Mouse (Mus musculus): Measurements from ENCODE around the gene Bcas3. TPM values are rescaled to one million over a fixed set of nuclear protein-coding genes. Genes with fewer than 3 reads are reported as not detected.

Gene Bcas3
- polyA plus RNA-seq, 1 experiment from 2014 or later = 18.2 TPM

GRCm38 (mm10) chr11:85447375-85447774, 94.4 kb downstream of the Bcas3 start:
- Histone ChIP-seq H3K4me2 (no peak overlapping the region), H3K9me3 (replicated peaks) (no peaks in the 10 kb centered on the region), H3K27ac (no peak overlapping the region), H3K4me3 (no peak overlapping the region), H3K9ac (no peak overlapping the region), H3K4me1 (no peaks in the 10 kb centered on the region), H3K27me3 (replicated peaks) (no peaks in the 10 kb centered on the region), H3K36me3 (no peaks in the 10 kb centered on the region)
- ATAC-seq = no peak
- 74% methylated on average over 5 of the region's 5 CpGs for WGBS (ENCODE audit: insufficient replicate concordance)

DNA sequence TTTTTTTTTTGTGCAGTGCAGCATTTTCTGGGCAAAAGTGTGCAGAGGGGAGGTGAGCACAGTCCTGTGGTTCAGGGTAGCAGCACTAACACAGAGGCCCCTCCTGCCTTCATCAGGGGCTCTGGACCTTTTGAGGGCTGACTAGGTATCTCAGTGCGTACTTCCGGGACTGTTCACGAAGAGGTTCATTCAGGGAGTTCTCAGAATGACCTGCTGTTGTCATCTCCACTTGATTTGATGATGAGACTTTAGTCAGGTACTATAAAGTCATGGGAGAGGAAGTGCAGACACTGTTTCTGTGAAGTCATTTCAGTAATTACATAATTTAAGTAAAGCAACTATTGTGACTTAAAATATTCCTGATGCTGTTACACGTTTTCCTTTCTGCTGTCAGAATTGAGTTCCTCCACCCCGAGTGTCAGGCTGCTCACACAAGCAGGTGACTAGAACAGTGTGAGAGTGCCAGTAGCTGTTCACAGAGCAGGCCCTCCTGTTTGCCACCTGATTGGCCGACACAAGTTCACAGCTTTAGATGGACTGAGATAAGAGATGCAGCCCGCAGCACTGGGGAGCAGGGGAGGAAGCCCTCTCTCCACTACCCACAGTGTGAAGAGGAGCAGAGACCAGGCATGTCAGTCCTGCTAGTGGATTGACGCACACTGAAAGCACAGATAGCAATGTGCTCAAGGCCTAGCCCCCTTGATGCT, 100.8 kb downstream of the Bcas3 start:
- 58% methylated on average over 8 of the region's 8 CpGs for WGBS (ENCODE audit: insufficient replicate concordance)
- Histone ChIP-seq H3K9me3 (replicated peaks) (no peaks in the 10 kb centered on the region), H3K9ac (no peak overlapping the region), H3K36me3 (no peaks in the 10 kb centered on the region), H3K27me3 (replicated peaks) (no peaks in the 10 kb centered on the region), H3K4me2 (no peak overlapping the region), H3K4me3 (no peak overlapping the region), H3K4me1 (no peaks in the 10 kb centered on the region), H3K27ac (no peak overlapping the region)
- ATAC-seq = no peak

- no peak for ATAC-seq
- Histone ChIP-seq H3K4me3 (no peak overlapping the region), H3K27me3 (replicated peaks) (no peaks in the 10 kb centered on the region), H3K9me3 (replicated peaks) (no peaks in the 10 kb centered on the region), H3K36me3 (no peaks in the 10 kb centered on the region), H3K27ac (no peak overlapping the region), H3K4me1 (no peaks in the 10 kb centered on the region), H3K9ac (no peak overlapping the region), H3K4me2 (no peak overlapping the region)
- WGBS (ENCODE audit: insufficient replicate concordance) = 80% methylated on average over 5 of the region's 5 CpGs
Measured at GRCm38 (mm10) chr11:85454305-85454682, 101.3 kb downstream of the Bcas3 start.

- no peaks in the 10 kb centered on the region for H3K27me3 ChIP-seq (replicated peaks)
- no peak for ATAC-seq
- no peaks in the 10 kb centered on the region for H3K36me3 ChIP-seq
- H3K9me3 ChIP-seq (replicated peaks) = no peaks in the 10 kb centered on the region
- no peaks in the 10 kb centered on the region for H3K4me1 ChIP-seq
- no peak overlapping the region for H3K4me3 ChIP-seq
- H3K27ac ChIP-seq = no peak overlapping the region
- no peak overlapping the region for H3K9ac ChIP-seq
- H3K4me2 ChIP-seq = no peak overlapping the region
- WGBS (ENCODE audit: insufficient replicate concordance) = 86% methylated on average over 7 of the region's 7 CpGs
Measured at GRCm38 (mm10) chr11:85461536-85461935, 108.6 kb downstream of the Bcas3 start.

- no peak for ATAC-seq
- no peak overlapping the region for H3K4me3 ChIP-seq
- no peak overlapping the region for H3K4me2 ChIP-seq
- H3K27ac ChIP-seq = no peak overlapping the region
- no peaks in the 10 kb centered on the region for H3K27me3 ChIP-seq (replicated peaks)
- WGBS (ENCODE audit: insufficient replicate concordance) = 74% methylated on average over 1 of the region's 1 CpGs
- H3K9me3 ChIP-seq (replicated peaks) = no peaks in the 10 kb centered on the region
- no peaks in the 10 kb centered on the region for H3K4me1 ChIP-seq
- H3K36me3 ChIP-seq = no peaks in the 10 kb centered on the region
- H3K9ac ChIP-seq = no peak overlapping the region
Measured at GRCm38 (mm10) chr11:85469526-85469925, 116.6 kb downstream of the Bcas3 start.

GRCm38 (mm10) chr11:85470508-85470907, 117.5 kb downstream of the Bcas3 start:
- Histone ChIP-seq H3K4me3 (no peak overlapping the region), H3K36me3 (no peaks in the 10 kb centered on the region), H3K27me3 (replicated peaks) (no peaks in the 10 kb centered on the region), H3K9ac (no peak overlapping the region), H3K9me3 (replicated peaks) (no peaks in the 10 kb centered on the region), H3K27ac (no peak overlapping the region), H3K4me2 (no peak overlapping the region), H3K4me1 (no peaks in the 10 kb centered on the region)
- 70% methylated on average over 4 of the region's 4 CpGs for WGBS (ENCODE audit: insufficient replicate concordance)
- ATAC-seq = no peak

DNA sequence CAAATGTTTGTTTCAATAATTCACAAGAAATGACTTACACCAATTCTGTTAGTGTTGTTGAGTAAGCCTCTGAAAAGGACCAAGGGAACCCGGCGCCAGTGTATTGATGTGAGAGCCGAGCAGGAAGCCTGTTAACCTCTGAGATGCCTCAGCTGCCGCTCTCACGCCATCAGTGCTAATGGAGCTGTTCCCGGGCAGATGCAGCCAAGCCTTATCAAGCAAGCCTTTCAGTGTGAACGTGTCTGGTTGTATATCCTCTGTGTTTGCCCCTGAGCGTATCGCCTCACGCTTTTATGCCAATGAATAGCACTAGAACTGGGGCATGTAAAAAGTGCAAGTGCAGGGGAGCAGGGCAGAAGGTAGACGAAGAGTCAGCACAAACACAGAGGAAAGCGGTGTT, 121.4 kb downstream of the Bcas3 start:
- Histone ChIP-seq H3K4me2 (no peak overlapping the region), H3K27ac (no peak overlapping the region), H3K9me3 (replicated peaks) (no peaks in the 10 kb centered on the region), H3K27me3 (replicated peaks) (no peaks in the 10 kb centered on the region), H3K9ac (no peak overlapping the region), H3K36me3 (no peaks in the 10 kb centered on the region), H3K4me1 (no peaks in the 10 kb centered on the region), H3K4me3 (no peak overlapping the region)
- 48% methylated on average over 12 of the region's 12 CpGs for WGBS (ENCODE audit: insufficient replicate concordance)
- ATAC-seq = no peak

GRCm38 (mm10) chr11:85482737-85483467, 129.9 kb downstream of the Bcas3 start:
- Histone ChIP-seq H3K4me1 (no peaks in the 10 kb centered on the region), H3K9ac (no peak overlapping the region), H3K27me3 (replicated peaks) (no peaks in the 10 kb centered on the region), H3K36me3 (no peaks in the 10 kb centered on the region), H3K27ac (no peak overlapping the region), H3K4me2 (no peak overlapping the region), H3K9me3 (replicated peaks) (no peaks in the 10 kb centered on the region), H3K4me3 (no peak overlapping the region)
- WGBS (ENCODE audit: insufficient replicate concordance) = 57% methylated on average over 6 of the region's 6 CpGs
- no peak for ATAC-seq

GRCm38 (mm10) chr11:85485197-85485940, 132.4 kb downstream of the Bcas3 start:
- ATAC-seq = no peak
- 76% methylated on average over 6 of the region's 6 CpGs for WGBS (ENCODE audit: insufficient replicate concordance)
- H3K4me1 ChIP-seq = 0 out of 2 replicates have a peak, but pooled peaks cover 2% of the 10 kb centered on the region
- H3K9ac ChIP-seq = no peak overlapping the region
- H3K9me3 ChIP-seq (replicated peaks) = no peaks in the 10 kb centered on the region
- no peak overlapping the region for H3K27ac ChIP-seq
- no peak overlapping the region for H3K4me3 ChIP-seq
- H3K36me3 ChIP-seq = no peaks in the 10 kb centered on the region
- H3K4me2 ChIP-seq = no peak overlapping the region
- H3K27me3 ChIP-seq (replicated peaks) = no peaks in the 10 kb centered on the region

GRCm38 (mm10) chr11:85487501-85487900, 134.5 kb downstream of the Bcas3 start:
- WGBS (ENCODE audit: insufficient replicate concordance) = 71% methylated on average over 7 of the region's 7 CpGs
- Histone ChIP-seq H3K27me3 (replicated peaks) (no peaks in the 10 kb centered on the region), H3K9ac (no peak overlapping the region), H3K4me1 (peaks cover 9% of the 10 kb centered on the region; the same call in 1 of the 2 replicates), H3K36me3 (no peaks in the 10 kb centered on the region), H3K27ac (no peak overlapping the region), H3K4me2 (no peak overlapping the region), H3K4me3 (no peak overlapping the region), H3K9me3 (replicated peaks) (no peaks in the 10 kb centered on the region)
- ATAC-seq = no peak

- ATAC-seq = peak; percentile 35; the same call in 1 of the 2 replicates
- H3K27ac ChIP-seq = no peak overlapping the region
- 10% methylated on average over 12 of the region's 12 CpGs for WGBS (ENCODE audit: insufficient replicate concordance)
- peaks cover 9% of the 10 kb centered on the region; the same call in 1 of the 2 replicates for H3K4me1 ChIP-seq
- H3K27me3 ChIP-seq (replicated peaks) = no peaks in the 10 kb centered on the region
- no peak overlapping the region for H3K4me3 ChIP-seq
- H3K4me2 ChIP-seq = peak overlapping the region; percentile 3; the same call in 1 of the 2 replicates
- H3K36me3 ChIP-seq = no peaks in the 10 kb centered on the region
- H3K9ac ChIP-seq = no peak overlapping the region
- no peaks in the 10 kb centered on the region for H3K9me3 ChIP-seq (replicated peaks)
Measured at GRCm38 (mm10) chr11:85492231-85492630, 139.3 kb downstream of the Bcas3 start.

GRCm38 (mm10) chr11:85492666-85493065, 139.7 kb downstream of the Bcas3 start:
- Histone ChIP-seq H3K4me3 (no peak overlapping the region), H3K36me3 (no peaks in the 10 kb centered on the region), H3K9me3 (replicated peaks) (no peaks in the 10 kb centered on the region), H3K9ac (no peak overlapping the region), H3K27me3 (replicated peaks) (no peaks in the 10 kb centered on the region), H3K4me1 (peaks cover 9% of the 10 kb centered on the region; the same call in 1 of the 2 replicates), H3K27ac (no peak overlapping the region), H3K4me2 (no peak overlapping the region)
- ATAC-seq = no peak
- WGBS (ENCODE audit: insufficient replicate concordance) = 35% methylated on average over 3 of the region's 3 CpGs
